Mouse (Mus musculus) lung, postnatal 14 days (tissue): ENCODE data around the gene 1700019A02Rik.

ENCODE experiments used
- DNase-seq: peaks from one replicate; pipeline ENCODE4 v3.0.0; 2021

Gene 1700019A02Rik

GRCm38 (mm10) chr1:53187536-53187935 lies at the start of gene 1700019A02Rik:
TSS of gene 1700019A02Rik (minus strand) at chr1:53187636.
- DNase-seq: no peak

GRCm38 (mm10) chr1:53226063-53226462 lies 38.6 kb upstream of the 1700019A02Rik start:
- no peak for DNase-seq

GRCm38 (mm10) chr1:53225616-53226015 lies 38.2 kb upstream of the 1700019A02Rik start:
- no peak for DNase-seq

GRCm38 (mm10) chr1:53224775-53225174 lies 37.3 kb upstream of the 1700019A02Rik start:
- DNase-seq: no peak

GRCm38 (mm10) chr1:53210136-53210535 lies 22.7 kb upstream of the 1700019A02Rik start:
- no peak for DNase-seq

- DNase-seq: no peak
These were observed 16.5 kb upstream of the 1700019A02Rik start for GRCm38 (mm10) chr1:53203902-53204301.

- DNase-seq: no peak
These were observed 14.3 kb upstream of the 1700019A02Rik start for GRCm38 (mm10) chr1:53201630-53202199.

- no peak for DNase-seq
These were observed 7.1 kb upstream of the 1700019A02Rik start for GRCm38 (mm10) chr1:53194536-53194935.

GRCm38 (mm10) chr1:53191234-53191633 lies 3.8 kb upstream of the 1700019A02Rik start:
- DNase-seq: no peak

- no peak for DNase-seq
These were observed 2.2 kb upstream of the 1700019A02Rik start for GRCm38 (mm10) chr1:53189620-53190019.

GRCm38 (mm10) chr1:53186301-53186700 lies 1.1 kb downstream of the 1700019A02Rik start:
- DNase-seq: no peak

GRCm38 (mm10) chr1:53157715-53158114 lies 29.7 kb downstream of the 1700019A02Rik start:
- DNase-seq: no peak

GRCm38 (mm10) chr1:53123066-53123465 lies 64.4 kb downstream of the 1700019A02Rik start:
- DNase-seq: no peak

- no peak for DNase-seq
These were observed 76.9 kb downstream of the 1700019A02Rik start for GRCm38 (mm10) chr1:53110561-53110960.
